Mouse (Mus musculus) spleen, adult 2 months (tissue): Measurements from ENCODE around the gene Fbxl17. TPM values are rescaled to one million over a fixed set of nuclear protein-coding genes. Genes with fewer than 3 reads are reported as not detected.

Source experiments
- DNase-seq, 2 experiments: peaks; one replicate each; pipeline versions ENCODE4 v3.0.0 to v3.0.0-alpha.2; 2012 to 2021; ENCODE audit warnings: low spot score in 2 of 2, low read depth in 1 of 2
- H3K27ac ChIP-seq: fragments of 200-500 bp; 2 replicates; pipeline ENCODE4 v1.5.1; 2012; ENCODE audit warnings: low read length, inconsistent platforms; ENCODE audit not compliant: insufficient read depth
- H3K27me3 ChIP-seq: fragments of 200-500 bp; 2 replicates; pipeline ENCODE4 v1.6.1; 2012; ENCODE audit warnings: mild to moderate bottlenecking, moderate library complexity, low read length, inconsistent platforms; ENCODE audit not compliant: control insufficient read depth, insufficient read depth
- H3K36me3 ChIP-seq: fragments of 200-500 bp; 2 replicates; pipeline ENCODE4 v1.6.1; 2012; ENCODE audit warnings: mild to moderate bottlenecking, low read length, inconsistent platforms; ENCODE audit not compliant: control insufficient read depth, insufficient read depth
- H3K4me1 ChIP-seq: fragments of 200-500 bp; 2 replicates; pipeline ENCODE4 v1.6.1; 2011; ENCODE audit warnings: inconsistent platforms; ENCODE audit not compliant: control insufficient read depth, insufficient read depth, insufficient read length
- H3K4me3 ChIP-seq: fragments of 200-500 bp; 2 replicates; pipeline ENCODE4 v1.5.1; 2011; ENCODE audit warnings: mild to moderate bottlenecking, inconsistent platforms; ENCODE audit not compliant: insufficient read depth, insufficient read length; ENCODE audit errors: extremely low read depth
- CTCF ChIP-seq: fragments of 200-500 bp; IDR thresholded peaks from 2 replicates; pipeline ENCODE4 v1.5.1; 2011; ENCODE audit warnings: mild to moderate bottlenecking, inconsistent platforms; ENCODE audit not compliant: insufficient read depth, insufficient read length, insufficient replicate concordance; ENCODE audit errors: extremely low read depth
- POLR2A ChIP-seq: fragments of 200-500 bp; IDR thresholded peaks from 2 replicates; pipeline ENCODE4 v1.6.1; 2011; ENCODE audit warnings: low read depth, low read length, inconsistent platforms
- WGBS: fragments of 180-500 bp; shearing (Covaris S2); methylation state at CpG from one replicate; pipeline ENCODE4 v1.1.7; 2018; 5-methylcytosine and 5-hydroxymethylcytosine counted together
- polyA plus RNA-seq: library from polyadenylated mRNA; depleted of rRNA; stranded (reverse); fragments of >200 nt; gene quantifications from 2 replicates; pipeline ENCODE4 v1.2.3, GENCODE M21; 2012

The Fbxl17 gene
- polyA plus RNA-seq, 1 experiment, result 4.7 TPM

GRCm38 (mm10) chr17:63017605-63018167, 482.1 kb downstream of the Fbxl17 start:
- H3K27me3 ChIP-seq, result no peaks in the 10 kb centered on the region
- H3K4me3 ChIP-seq, result no peak overlapping the region
- H3K36me3 ChIP-seq, result no peaks in the 10 kb centered on the region
- TF ChIP-seq CTCF, result no peak
- no peak for TF ChIP-seq POLR2A
- no peak overlapping the region for H3K27ac ChIP-seq
- no peak for DNase-seq
- 94% methylated on average over 3 of the region's 3 CpGs for WGBS
- H3K4me1 ChIP-seq, result no peaks in the 10 kb centered on the region; the same call in 1 of the 2 replicates

GRCm38 (mm10) chr17:63012571-63012923, 487.3 kb downstream of the Fbxl17 start:
- no peaks in the 10 kb centered on the region for H3K27me3 ChIP-seq
- H3K36me3 ChIP-seq, result no peaks in the 10 kb centered on the region
- no peak for TF ChIP-seq CTCF
- TF ChIP-seq POLR2A, result no peak
- WGBS, result 30% methylated on average over 3 of the region's 3 CpGs
- H3K27ac ChIP-seq, result no peak overlapping the region
- no peak for DNase-seq
- no peak overlapping the region for H3K4me3 ChIP-seq
- peaks cover 9% of the 10 kb centered on the region for H3K4me1 ChIP-seq

- H3K4me1 ChIP-seq, result peaks cover 9% of the 10 kb centered on the region
- H3K4me3 ChIP-seq, result no peak overlapping the region
- peak; percentile 49 to 55 for DNase-seq
- H3K27ac ChIP-seq, result peak overlapping the region; percentile 30; the same call in 1 of the 2 replicates
- no peaks in the 10 kb centered on the region for H3K36me3 ChIP-seq
- no peak for TF ChIP-seq POLR2A
- no peak for TF ChIP-seq CTCF
- WGBS, result 12% methylated on average over 13 of the region's 13 CpGs
- no peaks in the 10 kb centered on the region for H3K27me3 ChIP-seq
Measured at GRCm38 (mm10) chr17:63011893-63012570, 487.8 kb downstream of the Fbxl17 start.

GRCm38 (mm10) chr17:63010830-63011229, 489.0 kb downstream of the Fbxl17 start:
- no peak for DNase-seq
- 91% methylated on average over 10 of the region's 10 CpGs for WGBS

GRCm38 (mm10) chr17:63008788-63009187, 491.0 kb downstream of the Fbxl17 start:
- Histone ChIP-seq H3K27me3 (no peaks in the 10 kb centered on the region), H3K27ac (no peak overlapping the region), H3K36me3 (no peaks in the 10 kb centered on the region), H3K4me3 (no peak overlapping the region), H3K4me1 (peaks cover 9% of the 10 kb centered on the region)
- no peak for DNase-seq
- 89% methylated on average over 4 of the region's 4 CpGs for WGBS
- no peak for TF ChIP-seq POLR2A
- TF ChIP-seq CTCF, result no peak

More at GRCm38 (mm10) chr17:63010830-63011229, 489.0 kb downstream of the Fbxl17 start:
- Histone ChIP-seq H3K27ac (no peak overlapping the region), H3K4me1 (peaks cover 9% of the 10 kb centered on the region), H3K4me3 (no peak overlapping the region), H3K27me3 (no peaks in the 10 kb centered on the region), H3K36me3 (no peaks in the 10 kb centered on the region)
- TF ChIP-seq CTCF, result no peak
- TF ChIP-seq POLR2A, result no peak

- Histone ChIP-seq H3K27me3 (no peaks in the 10 kb centered on the region), H3K36me3 (no peaks in the 10 kb centered on the region), H3K4me1 (peaks cover 9% of the 10 kb centered on the region), H3K27ac (no peak overlapping the region), H3K4me3 (no peak overlapping the region)
- WGBS, result 52% methylated on average over 5 of the region's 5 CpGs
- peak; percentile 8 to 17 for DNase-seq
- TF ChIP-seq CTCF (no peak), POLR2A (no peak)
Measured at GRCm38 (mm10) chr17:63008277-63008676, 491.5 kb downstream of the Fbxl17 start.

GRCm38 (mm10) chr17:63007876-63008275, 491.9 kb downstream of the Fbxl17 start:
- no peak for TF ChIP-seq POLR2A
- Histone ChIP-seq H3K36me3 (no peaks in the 10 kb centered on the region), H3K27me3 (no peaks in the 10 kb centered on the region), H3K4me3 (no peak overlapping the region), H3K4me1 (peaks cover 12% of the 10 kb centered on the region), H3K27ac (no peak overlapping the region)
- WGBS, result 61% methylated on average over 12 of the region's 12 CpGs
- DNase-seq, result peak in 1 of 2 experiments; percentile 5
